Mouse (Mus musculus) left cerebral cortex, postnatal 36 days (tissue): ENCODE results near the gene Slc2a5. TPM values are rescaled to one million over a fixed set of nuclear protein-coding genes. Genes with fewer than 3 reads are reported as not detected.

Experiments
- DNase-seq, 2 experiments: peaks; one replicate each; pipeline ENCODE4 v3.0.0; 2021 to 2022; ENCODE audit warnings: low spot score in 2 of 2, mixed read lengths in 1 of 2
- intact Hi-C: fragments of 180-260 bp; cut with DNase I; formaldehyde crosslinking; loops from one replicate; pipeline ENCODE4 v1.15.1; 2025
- total RNA-seq, 2 experiments: library from RNA; stranded (reverse); gene quantifications; 2 replicates each; pipeline ENCODE4 v1.2.3; 2021

Slc2a5 gene
- 1 to 10 TPM; 6.3 to 7.3 TPM for total RNA-seq

GRCm38 (mm10) chr4:150119055-150119454 lies at the start of gene Slc2a5:
Gene Slc2a5 (plus strand): TSS chr4:150119283.
- no peak for DNase-seq
- intact Hi-C loops = no loop called here

GRCm38 (mm10) chr4:150070136-150070535 lies 48.9 kb upstream of the Slc2a5 start:
- intact Hi-C loops = loop anchor here (5.0 kb wide), 1 partner anchor 33 kb away; no protein-coding TSS in a partner anchor
- no peak for DNase-seq

GRCm38 (mm10) chr4:150072416-150073101 lies 46.5 kb upstream of the Slc2a5 start:
- intact Hi-C loops = loop anchor here (5.0 kb wide), 1 partner anchor 35 kb away; no protein-coding TSS in a partner anchor
- DNase-seq = no peak

- intact Hi-C loops = loop anchor here (5.0 kb wide), 1 partner anchor 36 kb away; no protein-coding TSS in a partner anchor
- no peak for DNase-seq
Observed at GRCm38 (mm10) chr4:150073102-150073473, 46.0 kb upstream of the Slc2a5 start.

GRCm38 (mm10) chr4:150075350-150075749 lies 43.7 kb upstream of the Slc2a5 start:
- DNase-seq = no peak
- intact Hi-C loops = no loop called here

GRCm38 (mm10) chr4:150076147-150076546 lies 42.9 kb upstream of the Slc2a5 start:
- intact Hi-C loops = no loop called here
- no peak for DNase-seq

GRCm38 (mm10) chr4:150078646-150079045 lies 40.4 kb upstream of the Slc2a5 start:
- DNase-seq = no peak
- intact Hi-C loops = no loop called here

- intact Hi-C loops = no loop called here
- DNase-seq = no peak
Observed at GRCm38 (mm10) chr4:150079244-150079643, 39.8 kb upstream of the Slc2a5 start.

GRCm38 (mm10) chr4:150080330-150080967 lies 38.6 kb upstream of the Slc2a5 start:
- no peak for DNase-seq

GRCm38 (mm10) chr4:150085366-150085765 lies 33.7 kb upstream of the Slc2a5 start:
- no peak for DNase-seq
- intact Hi-C loops = no loop called here

More at GRCm38 (mm10) chr4:150080330-150080967, 38.6 kb upstream of the Slc2a5 start:
- intact Hi-C loops = no loop called here

- no peak for DNase-seq
- intact Hi-C loops = no loop called here
Observed at GRCm38 (mm10) chr4:150086841-150087160, 32.3 kb upstream of the Slc2a5 start.

- DNase-seq = peak; percentile 82 to 83
- intact Hi-C loops = no loop called here
Observed at GRCm38 (mm10) chr4:150087161-150087889, 31.8 kb upstream of the Slc2a5 start, which contains the start of gene Gpr157. Gene Gpr157 (plus strand): TSS chr4:150087365.

- intact Hi-C loops = no loop called here
- no peak for DNase-seq
Observed at GRCm38 (mm10) chr4:150087890-150088530, 31.1 kb upstream of the Slc2a5 start.

- DNase-seq = no peak
Observed at GRCm38 (mm10) chr4:150089121-150089520, 30.0 kb upstream of the Slc2a5 start.

GRCm38 (mm10) chr4:150091887-150092582 lies 27.0 kb upstream of the Slc2a5 start:
- DNase-seq = no peak
- intact Hi-C loops = no loop called here

More at GRCm38 (mm10) chr4:150089121-150089520, 30.0 kb upstream of the Slc2a5 start:
- intact Hi-C loops = no loop called here

- intact Hi-C loops = no loop called here
- no peak for DNase-seq
Observed at GRCm38 (mm10) chr4:150092583-150092902, 26.5 kb upstream of the Slc2a5 start.

- intact Hi-C loops = no loop called here
- no peak for DNase-seq
Observed at GRCm38 (mm10) chr4:150093560-150094462, 25.3 kb upstream of the Slc2a5 start.

GRCm38 (mm10) chr4:150094463-150094789 lies 24.7 kb upstream of the Slc2a5 start:
- intact Hi-C loops = no loop called here

GRCm38 (mm10) chr4:150096309-150096708 lies 22.8 kb upstream of the Slc2a5 start:
- DNase-seq = no peak
- intact Hi-C loops = loop anchor here (5.0 kb wide), 1 partner anchor 289 kb away; no protein-coding TSS in a partner anchor

More at GRCm38 (mm10) chr4:150094463-150094789, 24.7 kb upstream of the Slc2a5 start:
- no peak for DNase-seq
